Mouse (Mus musculus) Patski (cell line): Measurements from ENCODE around the gene Svep1. TPM values are rescaled to one million over a fixed set of nuclear protein-coding genes. Genes with fewer than 3 reads are reported as not detected.

ENCODE experiments used
- ATAC-seq: fragments of 100-300 bp; one replicate; pipeline ENCODE4 v1.8.0; 2021
- CTCF ChIA-PET: fragments of 350-600 bp; sonication (Branson Sonifier 250); formaldehyde crosslinking; loops from one replicate; lab custom pipeline; 2022; ENCODE audit warnings: inconsistent platforms; lab: Charles Lee
- POLR2A ChIA-PET: fragments of 350-600 bp; sonication (Branson Sonifier 250); formaldehyde crosslinking; loops from one replicate; lab custom pipeline; 2022; ENCODE audit warnings: antibody characterized with exemption, inconsistent platforms; lab: Charles Lee
- DNase-seq: peaks from one replicate; pipeline ENCODE4 v3.0.0-alpha.2; 2011; ENCODE audit warnings: low read depth, low spot score
- H3K27me3 ChIP-seq: fragments of 371-371 bp; one replicate; pipeline ENCODE4 v1.5.1; 2021
- CTCF ChIP-seq: fragments of 100-300 bp; IDR thresholded peaks from one replicate; pipeline ENCODE4 v1.5.1; 2021
- in situ Hi-C: fragments of 300-500 bp; cut with MboI; formaldehyde crosslinking; loops from 3 replicates; pipeline ENCODE4 v1.11.1; 2018; ENCODE audit warnings: low pct_unique_long_range_greater_than_20kb, mixed read lengths
- polyA plus RNA-seq: library from polyadenylated mRNA; unstranded; gene quantifications from one replicate; pipeline ENCODE4 v1.2.3, GENCODE M21; 2021

Svep1 gene
- polyA plus RNA-seq, 1 experiment from 2014 or later: 1.6 TPM

- DNase-seq (no peak), ATAC-seq (no peak)
- no peaks in the 10 kb centered on the region for H3K27me3 ChIP-seq
- CTCF ChIA-PET: interaction anchor here (0.7 to 1.9 kb wide), 2 partner anchors 10 to 23 kb away, joined by 3 to 8 read pairs; no protein-coding TSS in a partner anchor
- POLR2A ChIA-PET: no interaction called here
- in situ Hi-C loops: no loop called here
- TF ChIP-seq CTCF: no peak
Observed at GRCm38 (mm10) chr4:58174435-58174987, 32.1 kb downstream of the Svep1 start.

- DNase-seq (no peak), ATAC-seq (no peak)
- ChIA-PET CTCF (no interaction called here), POLR2A (no interaction called here)
- in situ Hi-C loops: no loop called here
- H3K27me3 ChIP-seq: no peaks in the 10 kb centered on the region
- no peak for TF ChIP-seq CTCF
Observed at GRCm38 (mm10) chr4:58173401-58173800, 33.3 kb downstream of the Svep1 start.

GRCm38 (mm10) chr4:58170430-58170829 lies 36.2 kb downstream of the Svep1 start:
- ChIA-PET POLR2A (no interaction called here), CTCF (interaction anchor here (0.6 to 1.2 kb wide), 4 partner anchors 9 to 402 kb away, joined by 3 to 4 read pairs (median 3); no protein-coding TSS in a partner anchor)
- H3K27me3 ChIP-seq: no peaks in the 10 kb centered on the region
- in situ Hi-C loops: no loop called here
- no peak for ATAC-seq
- no peak for TF ChIP-seq CTCF
- no peak for DNase-seq

GRCm38 (mm10) chr4:58169918-58170317 lies 36.7 kb downstream of the Svep1 start:
- POLR2A ChIA-PET: no interaction called here
- in situ Hi-C loops: no loop called here
- peak; percentile 35 for ATAC-seq
- CTCF ChIA-PET: interaction anchor here (0.6 to 1.2 kb wide), 4 partner anchors 10 to 403 kb away, joined by 3 to 4 read pairs (median 3); no protein-coding TSS in a partner anchor
- no peak for DNase-seq
- H3K27me3 ChIP-seq: no peaks in the 10 kb centered on the region
- no peak for TF ChIP-seq CTCF

GRCm38 (mm10) chr4:58168366-58168765 lies 38.3 kb downstream of the Svep1 start:
- in situ Hi-C loops: no loop called here
- no peaks in the 10 kb centered on the region for H3K27me3 ChIP-seq
- no peak for DNase-seq
- TF ChIP-seq CTCF: no peak
- no peak for ATAC-seq
- ChIA-PET CTCF (interaction anchor here (0.9 to 1.1 kb wide), 2 partner anchors 21 to 85 kb away, joined by 3 to 4 read pairs; no protein-coding TSS in a partner anchor), POLR2A (no interaction called here)

- in situ Hi-C loops: no loop called here
- ChIA-PET POLR2A (interaction anchor here (0.5 kb wide), 1 partner anchor 19 kb away, joined by 3 read pairs; no protein-coding TSS in a partner anchor), CTCF (no interaction called here)
- TF ChIP-seq CTCF: no peak
- H3K27me3 ChIP-seq: no peaks in the 10 kb centered on the region
- no peak for ATAC-seq
- no peak for DNase-seq
Observed at GRCm38 (mm10) chr4:58165711-58166110, 40.9 kb downstream of the Svep1 start.

GRCm38 (mm10) chr4:58161901-58162300 lies 44.8 kb downstream of the Svep1 start:
- ATAC-seq: no peak
- TF ChIP-seq CTCF: no peak
- CTCF ChIA-PET: interaction anchor here (1.1 kb wide), 1 partner anchor 10 kb away, joined by 3 read pairs; no protein-coding TSS in a partner anchor
- POLR2A ChIA-PET: no interaction called here
- DNase-seq: no peak
- H3K27me3 ChIP-seq: no peaks in the 10 kb centered on the region
- in situ Hi-C loops: no loop called here

GRCm38 (mm10) chr4:58159564-58159963 lies 47.1 kb downstream of the Svep1 start:
- ChIA-PET POLR2A (no interaction called here), CTCF (no interaction called here)
- H3K27me3 ChIP-seq: no peaks in the 10 kb centered on the region
- DNase-seq (no peak), ATAC-seq (no peak)
- TF ChIP-seq CTCF: no peak
- in situ Hi-C loops: no loop called here

- CTCF ChIA-PET: no interaction called here
- no peaks in the 10 kb centered on the region for H3K27me3 ChIP-seq
- no peak for TF ChIP-seq CTCF
- ATAC-seq (no peak), DNase-seq (peak; percentile 12)
- POLR2A ChIA-PET: no interaction called here
- in situ Hi-C loops: no loop called here
Observed at GRCm38 (mm10) chr4:58150301-58150700, 56.4 kb downstream of the Svep1 start.

- DNase-seq (no peak), ATAC-seq (no peak)
- ChIA-PET POLR2A (no interaction called here), CTCF (no interaction called here)
- TF ChIP-seq CTCF: no peak
- H3K27me3 ChIP-seq: no peaks in the 10 kb centered on the region
- in situ Hi-C loops: no loop called here
Observed at GRCm38 (mm10) chr4:58149186-58149585, 57.5 kb downstream of the Svep1 start.

- in situ Hi-C loops: no loop called here
- no peaks in the 10 kb centered on the region for H3K27me3 ChIP-seq
- DNase-seq (no peak), ATAC-seq (no peak)
- CTCF ChIA-PET: no interaction called here
- TF ChIP-seq CTCF: no peak
- POLR2A ChIA-PET: no interaction called here
Observed at GRCm38 (mm10) chr4:58148547-58148946, 58.1 kb downstream of the Svep1 start.

- ATAC-seq: no peak
- in situ Hi-C loops: no loop called here
- DNase-seq: no peak
- no peaks in the 10 kb centered on the region for H3K27me3 ChIP-seq
- TF ChIP-seq CTCF: peak; percentile 48
- CTCF ChIA-PET: interaction anchor here (1.1 kb wide), 1 partner anchor 22 kb away, joined by 4 read pairs; no protein-coding TSS in a partner anchor
- POLR2A ChIA-PET: no interaction called here
Observed at GRCm38 (mm10) chr4:58146676-58147075, 60.0 kb downstream of the Svep1 start.
